Mouse (Mus musculus): ENCODE results near the gene Gmds. TPM values are rescaled to one million over a fixed set of nuclear protein-coding genes. Genes with fewer than 3 reads are reported as not detected.

Gene Gmds
- total and polyA plus RNA-seq, 2 experiments from 2014 or later: 13.7 to 31.9 TPM

DNA sequence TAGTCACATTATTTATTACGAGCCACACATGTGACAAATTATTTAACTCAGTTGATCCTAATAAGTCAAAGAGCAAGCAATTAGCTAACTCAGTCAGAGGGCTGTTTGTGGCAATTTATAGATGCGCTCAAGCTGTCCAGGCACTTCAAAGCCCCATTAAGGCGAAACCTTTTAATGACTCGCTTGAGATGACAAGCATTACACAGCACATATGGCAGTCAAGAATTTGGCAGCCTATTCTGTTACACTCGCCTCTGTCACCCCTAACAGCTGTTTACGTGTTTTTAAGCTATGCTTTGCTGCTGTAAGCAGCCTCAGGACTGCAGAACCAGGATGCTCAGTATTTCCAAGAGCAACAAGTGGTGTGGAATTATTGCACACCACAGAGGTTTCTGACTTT is 283.2 kb downstream of the Gmds start:
- ATAC-seq: peak; percentile 71
- TF ChIP-seq CTCF (IDR thresholded peaks at IDR 0.05; ENCODE audit: low read depth): no peak

DNA sequence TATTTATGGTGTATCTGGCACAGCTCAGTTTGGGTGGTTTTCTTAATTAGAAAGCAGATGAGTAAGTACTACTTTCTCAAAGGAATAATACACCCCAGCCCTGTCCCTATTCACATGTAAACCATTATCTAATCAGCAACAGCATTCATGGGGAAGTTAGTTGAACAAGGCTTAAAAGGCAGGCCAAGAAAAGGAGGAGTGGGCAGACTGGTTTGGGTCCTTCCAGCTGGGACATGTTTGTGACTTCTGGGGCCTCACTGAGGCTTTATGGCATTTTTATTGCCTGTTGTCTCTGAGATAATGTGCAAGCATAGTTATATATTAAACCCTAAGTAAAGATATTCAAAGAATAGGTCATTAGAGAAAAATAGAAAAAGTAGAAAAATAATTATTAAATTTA is 285.0 kb downstream of the Gmds start:
- Histone ChIP-seq H3K27me3 (ENCODE audit: insufficient read depth, low read length) (no peaks in the 10 kb centered on the region), H3K36me3 (ENCODE audit: insufficient read depth, low read length) (no peaks in the 10 kb centered on the region), H3K9ac (replicated peaks; ENCODE audit: low read length) (no peak overlapping the region), H3K27ac (no peak overlapping the region), H3K4me1 (ENCODE audit: insufficient read depth, low read length) (no peaks in the 10 kb centered on the region), H3K4me2 (ENCODE audit: low read depth, low read length) (no peak overlapping the region), H3K4me3 (ENCODE audit: low read length) (no peak overlapping the region), H3K9me3 (ENCODE audit: low read length) (no peaks in the 10 kb centered on the region)
- no peak for TF ChIP-seq CTCF (IDR thresholded peaks at IDR 0.05; ENCODE audit: low read depth)
- no peak for DNase-seq (ENCODE audit: low spot score)
- ATAC-seq: no peak

More for the DNA sequence above, 283.2 kb downstream of the Gmds start:
- DNase-seq (ENCODE audit: low spot score): peak; percentile 27
- Histone ChIP-seq H3K4me1 (ENCODE audit: insufficient read depth, low read length) (no peaks in the 10 kb centered on the region), H3K9ac (replicated peaks; ENCODE audit: low read length) (no peak overlapping the region), H3K27ac (no peak overlapping the region), H3K36me3 (ENCODE audit: insufficient read depth, low read length) (no peaks in the 10 kb centered on the region), H3K4me3 (ENCODE audit: low read length) (no peak overlapping the region), H3K9me3 (ENCODE audit: low read length) (no peaks in the 10 kb centered on the region), H3K4me2 (ENCODE audit: low read depth, low read length) (no peak overlapping the region), H3K27me3 (ENCODE audit: insufficient read depth, low read length) (no peaks in the 10 kb centered on the region)
- WGBS: 35% methylated on average over 6 of the region's 6 CpGs

DNA sequence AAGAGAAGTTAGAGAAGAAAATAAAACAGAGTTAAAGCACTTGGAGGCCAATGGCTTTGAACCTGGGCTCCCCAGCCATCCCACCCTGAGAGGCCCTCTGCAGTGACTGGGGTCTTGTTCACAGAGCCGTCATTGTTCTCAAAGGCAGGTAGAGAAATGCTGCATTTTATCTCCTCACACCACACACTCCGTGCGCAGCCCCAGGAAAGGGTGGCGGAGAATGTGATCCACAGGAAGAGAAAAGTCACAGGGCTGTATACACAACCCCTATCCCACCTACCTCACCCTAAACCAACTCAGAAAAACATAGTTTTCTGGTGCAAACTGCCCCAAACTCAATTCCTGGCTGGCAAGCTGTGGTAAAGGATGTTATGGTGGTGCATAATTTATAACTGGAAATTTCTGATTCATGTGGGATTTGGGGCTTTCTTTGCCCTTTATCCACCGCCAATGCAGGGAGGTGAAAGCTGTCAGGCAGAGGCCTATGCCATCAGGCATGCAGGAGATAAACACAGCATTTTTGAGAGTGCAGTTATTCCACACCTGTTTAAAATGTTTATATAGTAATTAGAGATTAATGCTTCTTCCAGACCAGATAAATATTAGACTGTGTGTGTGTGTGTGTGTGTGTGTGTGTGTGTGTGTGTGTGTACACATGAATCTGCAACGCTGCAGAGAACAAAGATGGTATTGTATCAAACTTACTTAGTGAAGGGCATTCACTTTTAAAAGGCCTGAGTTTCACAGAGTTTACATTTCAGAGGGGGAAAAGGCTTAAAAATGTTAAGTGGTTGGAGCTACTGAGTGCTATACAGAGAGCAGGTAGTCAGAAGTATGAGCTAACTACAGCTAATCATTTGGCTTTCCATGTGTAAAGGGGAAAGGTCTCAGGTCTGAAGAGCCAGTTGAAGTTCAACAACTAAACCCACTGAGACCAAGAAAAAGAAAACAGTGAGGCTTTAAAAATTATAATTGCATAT is 290.3 kb downstream of the Gmds start:
- Histone ChIP-seq H3K27ac (no peak overlapping the region), H3K27me3 (ENCODE audit: insufficient read depth, low read length) (no peaks in the 10 kb centered on the region), H3K9ac (replicated peaks; ENCODE audit: low read length) (no peak overlapping the region), H3K36me3 (ENCODE audit: insufficient read depth, low read length) (no peaks in the 10 kb centered on the region), H3K4me2 (ENCODE audit: low read depth, low read length) (no peak overlapping the region), H3K4me3 (ENCODE audit: low read length) (no peak overlapping the region), H3K4me1 (ENCODE audit: insufficient read depth, low read length) (no peaks in the 10 kb centered on the region), H3K9me3 (ENCODE audit: low read length) (no peaks in the 10 kb centered on the region)
- 68% methylated on average over 6 of the region's 6 CpGs for WGBS
- ATAC-seq (no peak), DNase-seq (ENCODE audit: low spot score) (no peak)
- no peak for TF ChIP-seq CTCF (IDR thresholded peaks at IDR 0.05; ENCODE audit: low read depth)

DNA sequence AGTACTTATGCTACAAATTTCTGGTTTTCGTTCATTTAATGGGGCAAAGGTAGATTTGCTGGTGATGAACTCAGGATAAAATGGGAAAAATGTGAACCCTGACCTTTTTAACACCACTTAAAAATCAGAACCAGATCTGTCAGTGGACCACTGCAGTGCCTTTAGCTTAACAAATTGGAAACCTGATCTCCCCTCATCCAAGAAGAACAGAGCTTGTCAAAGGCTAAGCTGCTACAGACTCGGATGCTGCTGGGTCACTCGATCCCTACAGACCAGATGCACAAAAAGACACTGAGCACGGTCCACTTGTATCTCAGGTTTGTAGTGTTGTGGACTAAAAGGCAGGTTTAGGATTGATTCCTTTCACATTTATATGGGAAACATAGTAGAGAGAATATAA is 291.6 kb downstream of the Gmds start:
- TF ChIP-seq CTCF (IDR thresholded peaks at IDR 0.05; ENCODE audit: low read depth): no peak

DNA sequence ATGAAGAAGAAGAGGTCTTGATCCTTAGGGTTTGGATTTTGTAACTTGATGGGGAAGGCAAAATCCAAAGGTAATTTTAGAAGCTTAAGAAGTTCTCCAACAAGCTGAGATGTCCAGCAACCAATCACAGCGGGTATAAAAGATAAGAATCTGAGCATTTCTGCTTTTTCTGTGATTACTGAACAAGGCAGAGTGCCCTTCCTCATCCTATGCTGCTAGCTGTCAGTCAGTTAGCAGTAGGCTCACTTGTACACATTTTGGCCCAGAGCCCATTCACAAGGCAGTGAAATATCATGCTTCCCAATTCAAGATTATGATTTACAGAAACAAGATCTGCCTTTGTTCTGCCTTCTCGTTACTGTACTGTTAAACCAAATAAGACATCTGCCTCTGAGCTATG is 295.8 kb downstream of the Gmds start:
- Histone ChIP-seq H3K9me3 (ENCODE audit: low read length) (no peaks in the 10 kb centered on the region), H3K4me1 (ENCODE audit: insufficient read depth, low read length) (no peaks in the 10 kb centered on the region), H3K4me2 (ENCODE audit: low read depth, low read length) (no peak overlapping the region), H3K9ac (replicated peaks; ENCODE audit: low read length) (no peak overlapping the region), H3K27ac (no peak overlapping the region), H3K27me3 (ENCODE audit: insufficient read depth, low read length) (no peaks in the 10 kb centered on the region), H3K4me3 (ENCODE audit: low read length) (no peak overlapping the region), H3K36me3 (ENCODE audit: insufficient read depth, low read length) (no peaks in the 10 kb centered on the region)
- ATAC-seq (no peak), DNase-seq (ENCODE audit: low spot score) (no peak)
- TF ChIP-seq CTCF (IDR thresholded peaks at IDR 0.05; ENCODE audit: low read depth): no peak
- 69% methylated on average over 2 of the region's 2 CpGs for WGBS

More for the DNA sequence above, 291.6 kb downstream of the Gmds start:
- no peak overlapping the region for H3K4me2 ChIP-seq (ENCODE audit: low read depth, low read length)
- WGBS: 49% methylated on average over 4 of the region's 4 CpGs
- no peaks in the 10 kb centered on the region for H3K4me1 ChIP-seq (ENCODE audit: insufficient read depth, low read length)
- no peak overlapping the region for H3K4me3 ChIP-seq (ENCODE audit: low read length)
- H3K27me3 ChIP-seq (ENCODE audit: insufficient read depth, low read length): no peaks in the 10 kb centered on the region
- H3K9ac ChIP-seq (replicated peaks; ENCODE audit: low read length): no peak overlapping the region
- H3K36me3 ChIP-seq (ENCODE audit: insufficient read depth, low read length): no peaks in the 10 kb centered on the region
- DNase-seq (ENCODE audit: low spot score): no peak
- no peak for ATAC-seq
- no peak overlapping the region for H3K27ac ChIP-seq
- no peaks in the 10 kb centered on the region for H3K9me3 ChIP-seq (ENCODE audit: low read length)

DNA sequence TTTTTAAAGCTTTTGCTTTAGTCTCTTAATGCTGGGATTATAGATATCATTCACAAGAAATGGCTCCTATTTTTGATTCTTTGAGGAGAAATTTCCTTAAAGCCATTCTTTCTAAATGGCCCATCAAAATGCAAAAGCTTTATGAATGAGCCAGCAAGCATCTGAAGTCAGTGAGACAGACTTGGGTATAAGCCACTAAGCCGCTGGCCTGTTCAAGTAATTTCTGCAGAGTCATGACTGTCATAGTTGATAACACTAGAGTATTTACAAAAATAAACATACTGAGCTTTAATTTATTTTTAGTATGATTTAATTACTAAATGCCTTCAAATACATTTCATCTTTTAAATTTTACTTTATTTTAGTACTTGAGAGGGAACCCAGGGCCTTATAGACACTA is 297.7 kb downstream of the Gmds start:
- Histone ChIP-seq H3K4me2 (ENCODE audit: low read depth, low read length) (no peak overlapping the region), H3K36me3 (ENCODE audit: insufficient read depth, low read length) (no peaks in the 10 kb centered on the region), H3K4me1 (ENCODE audit: insufficient read depth, low read length) (no peaks in the 10 kb centered on the region), H3K9me3 (ENCODE audit: low read length) (no peaks in the 10 kb centered on the region), H3K27ac (no peak overlapping the region), H3K27me3 (ENCODE audit: insufficient read depth, low read length) (no peaks in the 10 kb centered on the region), H3K4me3 (ENCODE audit: low read length) (no peak overlapping the region), H3K9ac (replicated peaks; ENCODE audit: low read length) (no peak overlapping the region)
- DNase-seq (ENCODE audit: low spot score) (no peak), ATAC-seq (no peak)
- 91% methylated on average over 1 of the region's 1 CpGs for WGBS
- no peak for TF ChIP-seq CTCF (IDR thresholded peaks at IDR 0.05; ENCODE audit: low read depth)

DNA sequence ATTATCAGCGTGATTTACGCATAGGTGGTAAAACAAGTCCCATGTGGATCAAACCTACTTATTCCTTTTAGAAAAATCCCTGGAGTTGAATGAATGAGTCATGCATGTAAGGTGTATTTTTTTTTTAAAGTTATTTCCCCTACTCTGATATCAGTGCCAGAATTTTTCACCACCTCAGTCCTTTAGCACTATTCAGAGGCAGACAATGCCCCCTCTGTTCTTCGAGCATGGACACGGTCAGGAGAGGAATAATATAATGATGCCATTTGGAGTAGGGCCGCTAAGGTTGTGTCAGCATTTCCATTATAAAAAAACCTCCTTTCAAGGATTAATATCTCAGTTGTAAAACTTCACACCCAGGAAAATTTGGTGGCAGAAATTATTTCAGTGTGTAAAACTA is 301.6 kb downstream of the Gmds start:
- H3K4me2 ChIP-seq (ENCODE audit: low read depth, low read length): no peak overlapping the region
- no peak overlapping the region for H3K27ac ChIP-seq
- no peaks in the 10 kb centered on the region for H3K9me3 ChIP-seq (ENCODE audit: low read length)
- no peak for TF ChIP-seq CTCF (IDR thresholded peaks at IDR 0.05; ENCODE audit: low read depth)
- no peaks in the 10 kb centered on the region for H3K36me3 ChIP-seq (ENCODE audit: insufficient read depth, low read length)
- WGBS: 56% methylated on average over 5 of the region's 5 CpGs
- DNase-seq (ENCODE audit: low spot score) (no peak), ATAC-seq (no peak)
- H3K4me1 ChIP-seq (ENCODE audit: insufficient read depth, low read length): no peaks in the 10 kb centered on the region
- no peaks in the 10 kb centered on the region for H3K27me3 ChIP-seq (ENCODE audit: insufficient read depth, low read length)
- no peak overlapping the region for H3K9ac ChIP-seq (replicated peaks; ENCODE audit: low read length)
- H3K4me3 ChIP-seq (ENCODE audit: low read length): no peak overlapping the region
